In genomic region chr11:64062226-64062625, GRCm38 (mm10) we compare ENCODE assay signal across 16 mouse cellular contexts.
"Had no signal": no experiment of that assay in that cellular context is flagged by ENCODE, and none has a peak within 500 bp of the region (broad histone marks: within the 10 kb centered on the region; RNA-seq: fewer than 3 reads in every experiment).

No protein-coding gene starts in this region.

- H3K9me3 ChIP-seq: neural tube, embryonic 13.5 days; neural tube, embryonic 15.5 days; stomach, embryonic 15.5 days had no signal

- H3K27me3 ChIP-seq: neural tube, embryonic 13.5 days; neural tube, embryonic 15.5 days; stomach, embryonic 15.5 days had no signal

- DNase-seq: retina, postnatal 1 day; right cerebral cortex, adult 18-20 months; right cerebral cortex, postnatal 14 days; right cerebral cortex, postnatal 25 days; right cerebral cortex, postnatal 4 days; spleen, adult 18-20 months; thymus, adult 18-20 months; thymus, adult 2 months; thymus, postnatal 14 days; thymus, postnatal 25 days; thymus, postnatal 36 days; thymus, postnatal 4 days had no signal

- H3K4me1 ChIP-seq: neural tube, embryonic 13.5 days; neural tube, embryonic 15.5 days; stomach, embryonic 15.5 days had no signal

- H3K27ac ChIP-seq: neural tube, embryonic 13.5 days; neural tube, embryonic 15.5 days; stomach, embryonic 15.5 days; stomach, postnatal 0 days had no signal

- H3K4me3 ChIP-seq: neural tube, embryonic 13.5 days; neural tube, embryonic 15.5 days; stomach, embryonic 15.5 days had no signal

- H3K4me2 ChIP-seq: neural tube, embryonic 13.5 days; neural tube, embryonic 15.5 days; stomach, embryonic 15.5 days had no signal

- H3K9ac ChIP-seq: neural tube, embryonic 13.5 days; neural tube, embryonic 15.5 days; stomach, embryonic 15.5 days had no signal
